Mouse (Mus musculus) embryonic fibroblast, embryonic 13.5 days (primary cell): Measurements from ENCODE around the gene 4921507P07Rik.
"Not testable (repeated sequence)": the region's sequence is repeated elsewhere in the genome, so short reads cannot be mapped to it uniquely, and the experiment has no call there.

Experiments used
- CTCF ChIP-seq: IDR thresholded peaks from 2 replicates; pipeline ENCODE4 v1.5.1; 2011; ENCODE audit warnings: mild to moderate bottlenecking, control low read depth, low read length, moderate library complexity, borderline replicate concordance; ENCODE audit not compliant: insufficient read depth
- POLR2A ChIP-seq: IDR thresholded peaks from 2 replicates; pipeline ENCODE4 v1.6.1; 2011; ENCODE audit warnings: low read depth, mild to moderate bottlenecking, control low read depth, low read length, moderate library complexity

GRCm38 (mm10) chr6:50554223-50554622, 42.2 kb downstream of the 4921507P07Rik start:
- not testable (repeated sequence) for TF ChIP-seq CTCF, POLR2A
